Mouse (Mus musculus) A20 (cell line): ENCODE data around the gene Tgif1.
"Not testable (repeated sequence)": the region's sequence is repeated elsewhere in the genome, so short reads cannot be mapped to it uniquely, and the experiment has no call there.

Source experiments
- DNase-seq: peaks from one replicate; pipeline ENCODE4 v3.0.0-alpha.2; 2011; ENCODE audit warnings: low read depth, low spot score

Tgif1 gene

GRCm38 (mm10) chr17:70845543-70845942 lies 7.8 kb downstream of the Tgif1 start:
- no peak for DNase-seq

- no peak for DNase-seq
Observed at GRCm38 (mm10) chr17:70844971-70845370, 8.4 kb downstream of the Tgif1 start.

- no peak for DNase-seq
Observed at GRCm38 (mm10) chr17:70843252-70843651, 10.1 kb downstream of the Tgif1 start.

- no peak for DNase-seq
Observed at GRCm38 (mm10) chr17:70838533-70838932, 14.8 kb downstream of the Tgif1 start.

- DNase-seq = no peak
Observed at GRCm38 (mm10) chr17:70838031-70838430, 15.3 kb downstream of the Tgif1 start.

GRCm38 (mm10) chr17:70837474-70837873 lies 15.9 kb downstream of the Tgif1 start:
- not testable (repeated sequence) for DNase-seq

GRCm38 (mm10) chr17:70836820-70837219 lies 16.5 kb downstream of the Tgif1 start:
- DNase-seq = no peak

- peak; percentile 39 for DNase-seq
Observed at GRCm38 (mm10) chr17:70835071-70835790, 18.1 kb downstream of the Tgif1 start.

GRCm38 (mm10) chr17:70834430-70834965 lies 18.8 kb downstream of the Tgif1 start:
- peak; percentile 47 for DNase-seq

GRCm38 (mm10) chr17:70832544-70832943 lies 20.8 kb downstream of the Tgif1 start:
- DNase-seq = peak; percentile 28

- DNase-seq = no peak
Observed at GRCm38 (mm10) chr17:70831591-70831990, 21.8 kb downstream of the Tgif1 start.

GRCm38 (mm10) chr17:70829943-70830715 lies 23.2 kb downstream of the Tgif1 start:
- no peak for DNase-seq

- DNase-seq = no peak
Observed at GRCm38 (mm10) chr17:70829217-70829616, 24.1 kb downstream of the Tgif1 start.

GRCm38 (mm10) chr17:70828569-70828968 lies 24.8 kb downstream of the Tgif1 start:
- no peak for DNase-seq

- no peak for DNase-seq
Observed at GRCm38 (mm10) chr17:70828180-70828528, 25.2 kb downstream of the Tgif1 start.

GRCm38 (mm10) chr17:70827463-70828179 lies 25.7 kb downstream of the Tgif1 start:
- not testable (repeated sequence) for DNase-seq

GRCm38 (mm10) chr17:70826227-70826626 lies 27.1 kb downstream of the Tgif1 start:
- DNase-seq = no peak

GRCm38 (mm10) chr17:70823083-70823482 lies 30.3 kb downstream of the Tgif1 start:
- no peak for DNase-seq

GRCm38 (mm10) chr17:70817862-70818451 lies 35.4 kb downstream of the Tgif1 start:
- no peak for DNase-seq

- no peak for DNase-seq
Observed at GRCm38 (mm10) chr17:70815001-70815400, 38.3 kb downstream of the Tgif1 start.

GRCm38 (mm10) chr17:70810795-70811194 lies 42.6 kb downstream of the Tgif1 start:
- no peak for DNase-seq

- no peak for DNase-seq
Observed at GRCm38 (mm10) chr17:70809776-70810175, 43.6 kb downstream of the Tgif1 start.
